Mouse (Mus musculus) heart, embryonic 14.5 days (tissue): ENCODE measurements at regions not wholly inside any gene's neighbourhood (a gene's known extent, or its start where the extent isn't known, plus 50 kb on each side); places are given as distances from the start of the nearest gene placed in this dataset.

Experiments
- ATAC-seq: fragments of 200-750 bp; cut with Nextera tagmentation; 2 replicates; pipeline ENCODE4 v1.8.0; 2017; ENCODE audit warnings: low read depth, moderate TSS enrichment; ENCODE audit not compliant: insufficient number of reproducible peaks, insufficient read depth, low FRiP score
- H3K27ac ChIP-seq, 2 experiments: fragments of 200-500 bp in 1 of 2; fragments of 300-500 bp in 1 of 2; sonication (generic) in 1 of 2; replicated peaks in 1 of 2; 2 replicates each; pipeline ENCODE4 v1.5.1; 2012 to 2014; ENCODE audit warnings: low read depth in 2 of 2, low read length in 2 of 2, control low read depth in 1 of 2, mild to moderate bottlenecking in 1 of 2, mixed read lengths in 1 of 2; ENCODE audit not compliant: control insufficient read depth in 1 of 2, insufficient read depth in 1 of 2
- H3K27me3 ChIP-seq: fragments of 300-500 bp; sonication (generic); 2 replicates; pipeline ENCODE4 v1.6.1; 2014; ENCODE audit warnings: mild to moderate bottlenecking, low read length, control low read depth; ENCODE audit not compliant: control insufficient read depth, insufficient read depth
- H3K36me3 ChIP-seq: fragments of 300-500 bp; sonication (generic); 2 replicates; pipeline ENCODE4 v1.6.1; 2014; ENCODE audit warnings: mild to moderate bottlenecking, control low read depth, low read length, mixed read lengths; ENCODE audit not compliant: control insufficient read depth, insufficient read depth
- H3K4me1 ChIP-seq, 2 experiments: fragments of 200-500 bp in 1 of 2; fragments of 300-500 bp in 1 of 2; sonication (generic) in 1 of 2; 2 replicates each; pipeline ENCODE4 v1.6.1; 2012 to 2014; ENCODE audit warnings: low read length in 2 of 2, control low read depth in 1 of 2, mixed read lengths in 1 of 2; ENCODE audit not compliant: control insufficient read depth in 2 of 2, insufficient read depth in 2 of 2
- H3K4me2 ChIP-seq: fragments of 300-500 bp; sonication (generic); 2 replicates; pipeline ENCODE4 v1.6.1; 2014; ENCODE audit warnings: mild to moderate bottlenecking, low read length
- H3K4me3 ChIP-seq, 2 experiments: fragments of 200-500 bp in 1 of 2; fragments of 300-500 bp in 1 of 2; sonication (generic) in 1 of 2; 2 replicates each; pipeline ENCODE4 v1.5.1; 2012 to 2014; ENCODE audit warnings: low read length in 2 of 2, mild to moderate bottlenecking in 2 of 2, control low read depth in 1 of 2, low read depth in 1 of 2, moderate library complexity in 1 of 2; ENCODE audit not compliant: control insufficient read depth in 1 of 2, insufficient read depth in 1 of 2
- H3K9ac ChIP-seq: fragments of 300-500 bp; sonication (generic); 2 replicates; pipeline ENCODE4 v1.6.1; 2014; ENCODE audit warnings: mild to moderate bottlenecking, low read length
- H3K9me3 ChIP-seq: fragments of 300-500 bp; sonication (generic); 2 replicates; pipeline ENCODE4 v1.6.1; 2016; ENCODE audit warnings: low read length, control low read depth; ENCODE audit not compliant: control insufficient read depth
- WGBS: fragments of 180-500 bp; shearing (Covaris S2); extraction: QIAGEN DNeasy Blood & Tissue Kit; methylation state at CpG from one replicate; pipeline ENCODE4 v1.1.7; 2014; 5-methylcytosine and 5-hydroxymethylcytosine counted together

DNA sequence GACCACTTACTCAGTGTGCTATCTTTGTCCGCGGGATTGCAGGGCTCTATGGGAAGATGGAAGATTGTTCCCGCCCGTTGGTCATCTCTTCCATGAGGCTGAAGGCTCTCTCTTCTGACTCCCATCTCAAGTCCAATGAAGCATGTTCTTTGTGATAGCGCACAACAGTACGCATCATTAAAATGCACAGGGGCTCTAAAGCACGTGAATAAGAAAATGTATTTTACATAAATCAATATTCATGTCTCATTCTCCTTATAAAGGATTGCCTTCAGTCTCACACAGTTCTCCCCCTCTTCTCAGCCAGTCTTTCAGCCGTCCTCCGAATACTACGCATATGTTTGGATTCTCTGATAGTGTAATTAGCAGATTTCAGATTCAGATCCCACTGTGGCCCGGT is 420.4 kb downstream of the Cdh26 start:
- whole genome bisulfite sequencing, result 86% methylated on average over 11 of the region's 11 CpGs
- no peak for ATAC-seq
- no peaks in the 10 kb centered on the region for H3K27me3 ChIP-seq

DNA sequence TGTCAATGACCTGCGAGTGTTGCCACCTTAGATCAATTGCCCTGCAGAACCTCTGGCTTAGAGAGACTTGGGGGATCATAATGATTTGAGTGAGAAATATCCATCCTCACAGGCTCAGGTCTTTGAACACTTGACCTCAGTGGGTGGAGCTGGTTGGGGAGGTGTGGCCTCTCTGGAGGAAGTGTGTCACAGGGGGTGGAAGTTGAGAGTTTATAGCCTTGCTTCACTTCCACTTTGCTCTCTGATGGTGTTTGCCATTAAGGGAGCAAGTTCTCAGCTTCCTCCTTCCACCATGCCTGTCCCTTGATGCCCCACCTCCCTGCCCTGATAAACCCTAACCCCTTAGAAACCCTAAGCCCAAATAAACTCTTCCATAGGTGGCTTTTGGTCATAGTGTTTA is 423.7 kb downstream of the Cdh26 start:
- 77% methylated on average over 1 of the region's 1 CpGs for WGBS
- H3K4me3 ChIP-seq, result no peak overlapping the region
- H3K27me3 ChIP-seq, result no peaks in the 10 kb centered on the region
- H3K9ac ChIP-seq, result no peak overlapping the region
- H3K4me1 ChIP-seq, result no peaks in the 10 kb centered on the region
- H3K4me2 ChIP-seq, result no peak overlapping the region
- no peak for ATAC-seq
- no peaks in the 10 kb centered on the region for H3K9me3 ChIP-seq
- no peaks in the 10 kb centered on the region for H3K36me3 ChIP-seq
- no peak overlapping the region for H3K27ac ChIP-seq

More for the DNA sequence above, 420.4 kb downstream of the Cdh26 start:
- Histone ChIP-seq H3K4me1 (peaks cover 3 to 8% of the 10 kb centered on the region in 2 experiments; a peak in 3 of 4 replicates), H3K4me3 (no peak overlapping the region), H3K36me3 (no peaks in the 10 kb centered on the region), H3K27ac (no peak overlapping the region), H3K9me3 (no peaks in the 10 kb centered on the region), H3K4me2 (no peak overlapping the region), H3K9ac (no peak overlapping the region)

DNA sequence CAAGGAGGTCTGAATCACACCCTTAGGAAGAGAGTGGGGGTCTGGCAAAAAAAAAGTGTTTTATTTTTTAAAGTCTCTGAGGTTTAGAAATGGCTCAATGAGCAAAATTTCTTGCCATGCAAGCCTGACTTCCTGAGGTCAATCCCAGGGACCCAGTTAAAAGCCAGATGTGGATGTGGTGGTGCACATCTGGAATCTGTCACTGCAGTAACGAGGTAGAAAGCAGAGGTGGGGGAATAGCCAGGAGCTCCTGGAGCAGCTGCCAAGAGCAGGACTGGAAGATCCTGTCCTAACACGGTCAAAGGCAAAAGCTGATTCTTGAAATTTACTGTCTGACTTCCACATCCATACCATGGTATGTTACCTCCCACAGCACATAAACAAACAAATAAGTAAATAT is 424.4 kb downstream of the Cdh26 start:
- Histone ChIP-seq H3K9ac (no peak overlapping the region), H3K4me2 (no peak overlapping the region), H3K4me3 (no peak overlapping the region), H3K9me3 (no peaks in the 10 kb centered on the region), H3K4me1 (no peaks in the 10 kb centered on the region), H3K36me3 (no peaks in the 10 kb centered on the region), H3K27me3 (no peaks in the 10 kb centered on the region), H3K27ac (no peak overlapping the region)
- no peak for ATAC-seq
- 40% methylated on average over 2 of the region's 2 CpGs for WGBS

DNA sequence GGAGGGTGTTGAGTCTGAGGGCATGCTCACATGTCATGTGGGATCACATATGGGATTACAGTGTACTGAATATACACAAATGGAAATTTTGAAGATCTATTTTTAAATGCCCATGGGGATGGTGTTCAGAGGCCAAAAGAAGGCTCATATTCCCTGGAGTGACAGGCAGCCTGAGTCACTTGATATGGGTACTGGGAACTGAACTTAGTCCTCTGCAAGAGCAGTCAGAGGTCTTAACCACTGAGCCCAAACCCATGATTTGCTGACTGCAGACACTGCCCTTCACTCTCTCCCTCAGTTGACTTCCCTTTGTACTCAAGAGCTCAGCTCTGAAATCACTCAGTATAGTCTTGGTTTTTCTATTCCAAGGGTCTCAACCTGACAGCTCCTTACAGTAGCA is 432.3 kb downstream of the Cdh26 start:
- no peaks in the 10 kb centered on the region for H3K9me3 ChIP-seq
- H3K36me3 ChIP-seq, result no peaks in the 10 kb centered on the region
- H3K9ac ChIP-seq, result no peak overlapping the region
- H3K4me1 ChIP-seq, result no peaks in the 10 kb centered on the region
- no peak overlapping the region for H3K27ac ChIP-seq
- no peaks in the 10 kb centered on the region for H3K27me3 ChIP-seq
- ATAC-seq, result no peak
- H3K4me3 ChIP-seq, result no peak overlapping the region
- H3K4me2 ChIP-seq, result no peak overlapping the region

GRCm38 (mm10) chr2:178867086-178867485 is 436.8 kb downstream of the Cdh26 start:
- H3K9ac ChIP-seq, result no peak overlapping the region
- no peak overlapping the region for H3K4me3 ChIP-seq
- H3K9me3 ChIP-seq, result no peaks in the 10 kb centered on the region
- no peaks in the 10 kb centered on the region for H3K4me1 ChIP-seq
- H3K4me2 ChIP-seq, result no peak overlapping the region
- no peak for ATAC-seq
- WGBS, result 56% methylated on average over 3 of the region's 3 CpGs
- no peaks in the 10 kb centered on the region for H3K27me3 ChIP-seq
- no peak overlapping the region for H3K27ac ChIP-seq
- no peaks in the 10 kb centered on the region for H3K36me3 ChIP-seq

DNA sequence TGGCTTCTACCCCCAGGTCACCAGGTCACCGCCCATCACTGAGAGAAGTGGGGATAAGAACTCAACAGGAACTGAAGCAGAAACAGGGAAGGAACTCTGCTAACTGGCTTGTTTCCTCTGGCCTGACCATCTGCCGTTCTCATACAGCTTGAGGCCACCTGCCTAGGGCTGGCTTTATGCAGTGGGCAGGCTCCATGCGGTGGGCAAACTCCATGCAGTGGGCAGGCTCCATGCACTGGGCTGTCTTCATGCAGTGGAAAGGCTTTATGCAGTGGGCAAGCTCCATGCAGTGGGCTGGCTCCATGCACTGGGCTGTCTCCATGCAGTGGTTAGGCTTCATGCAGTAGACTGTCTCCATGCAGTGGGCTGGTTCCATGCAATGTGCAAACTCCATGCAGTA is 438.8 kb downstream of the Cdh26 start:
- Histone ChIP-seq H3K9me3 (no peaks in the 10 kb centered on the region), H3K4me2 (no peak overlapping the region), H3K36me3 (no peaks in the 10 kb centered on the region), H3K9ac (no peak overlapping the region), H3K4me1 (no peaks in the 10 kb centered on the region), H3K27ac (no peak overlapping the region), H3K27me3 (no peaks in the 10 kb centered on the region), H3K4me3 (no peak overlapping the region)
- ATAC-seq, result no peak
- WGBS, result 64% methylated on average over 3 of the region's 3 CpGs

DNA sequence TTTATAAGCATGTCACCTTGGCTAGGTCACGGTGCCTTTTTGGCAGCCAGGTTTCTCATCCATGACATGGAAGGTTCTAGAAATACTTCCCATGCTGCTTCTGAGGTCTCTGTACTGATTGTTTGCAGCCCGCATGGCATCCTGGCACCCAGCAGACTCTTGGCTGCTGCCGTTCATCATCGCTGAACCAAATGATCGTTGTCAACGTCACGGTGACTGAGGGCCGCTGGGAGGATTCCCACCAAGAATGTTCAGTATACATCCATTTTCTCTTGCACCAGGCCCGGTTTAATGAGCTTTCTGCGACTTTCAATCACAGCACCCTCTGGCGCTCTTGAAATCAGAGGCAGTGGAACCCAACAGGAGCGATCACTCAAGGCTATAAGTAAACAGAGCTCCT is 448.1 kb downstream of the Cdh26 start:
- 87% methylated on average over 12 of the region's 12 CpGs for WGBS
- H3K27ac ChIP-seq, result no peak overlapping the region
- H3K4me3 ChIP-seq, result no peak overlapping the region

DNA sequence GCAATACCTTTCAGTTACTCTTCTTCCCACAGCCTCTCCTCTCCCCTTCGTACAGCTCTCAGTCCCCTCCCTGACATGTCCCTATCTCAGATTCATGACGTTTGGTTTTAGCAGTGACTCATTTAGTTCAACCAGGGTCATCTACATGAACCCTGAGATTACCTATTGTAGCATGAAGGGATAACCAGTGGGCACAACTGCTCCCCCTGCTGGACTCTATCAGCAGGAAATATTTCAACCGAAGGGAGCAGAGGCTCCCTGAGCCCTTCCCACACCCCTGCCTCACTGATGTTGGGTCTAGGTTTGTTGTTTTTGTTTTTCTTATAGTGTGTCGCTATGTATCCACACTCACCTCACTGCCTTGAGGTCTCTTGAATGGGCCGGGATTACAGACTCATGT is 455.4 kb downstream of the Cdh26 start:
- Histone ChIP-seq H3K27ac (no peak overlapping the region), H3K4me3 (no peak overlapping the region), H3K9ac (no peak overlapping the region), H3K9me3 (no peaks in the 10 kb centered on the region), H3K27me3 (no peaks in the 10 kb centered on the region), H3K4me1 (peaks cover 0 to 4% of the 10 kb centered on the region in 2 experiments; a peak in 2 of 4 replicates), H3K36me3 (no peaks in the 10 kb centered on the region), H3K4me2 (no peak overlapping the region)
- no peak for ATAC-seq
- WGBS, result 40% methylated on average over 5 of the region's 5 CpGs

More for the DNA sequence above, 448.1 kb downstream of the Cdh26 start:
- no peaks in the 10 kb centered on the region for H3K36me3 ChIP-seq
- H3K9me3 ChIP-seq, result no peaks in the 10 kb centered on the region
- no peak overlapping the region for H3K9ac ChIP-seq
- H3K27me3 ChIP-seq, result no peaks in the 10 kb centered on the region
- H3K4me2 ChIP-seq, result no peak overlapping the region
- ATAC-seq, result no peak
- H3K4me1 ChIP-seq, result no peaks in the 10 kb centered on the region
